Mouse (Mus musculus) olfactory bulb, adult 2 months (tissue): Measurements from ENCODE around the gene Lhfpl4.

ENCODE experiments used
- CTCF ChIP-seq: fragments of 200-500 bp; IDR thresholded peaks from 2 replicates; pipeline ENCODE4 v1.5.1; 2012; ENCODE audit warnings: low read depth, mild to moderate bottlenecking, low read length, moderate library complexity; ENCODE audit not compliant: insufficient read depth
- POLR2A ChIP-seq: fragments of 200-500 bp; IDR thresholded peaks from 2 replicates; pipeline ENCODE4 v1.6.1; 2012; ENCODE audit warnings: mild to moderate bottlenecking, low read depth, low read length, moderate library complexity; ENCODE audit not compliant: insufficient read depth

DNA sequence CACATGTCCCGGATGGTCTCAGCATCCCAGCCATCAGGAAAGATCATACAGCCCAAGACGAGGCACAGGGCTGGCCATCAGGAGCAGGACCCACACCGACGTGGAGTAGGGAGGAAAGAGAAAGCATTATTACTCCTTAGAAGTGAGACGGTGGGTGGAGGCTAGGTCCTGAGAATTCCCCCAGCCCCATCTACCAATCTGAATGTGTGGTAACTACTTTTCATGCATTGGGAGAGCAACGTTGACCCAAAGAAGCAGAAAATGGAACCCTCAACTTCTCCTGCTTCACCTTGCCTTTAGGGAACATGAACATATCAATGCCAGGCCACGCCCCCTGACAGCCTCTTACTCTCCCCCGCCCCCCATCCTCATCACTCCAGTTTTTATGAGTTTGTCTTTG is 18.6 kb downstream of the Lhfpl4 start:
- TF ChIP-seq POLR2A (no peak), CTCF (no peak)
